Mouse (Mus musculus) thymus, adult 2 months (tissue): ENCODE measurements at regions not wholly inside any gene's neighbourhood (a gene's known extent, or its start where the extent isn't known, plus 50 kb on each side); places are given as distances from the start of the nearest gene placed in this dataset.
"Not testable (repeated sequence)": the region's sequence is repeated elsewhere in the genome, so short reads cannot be mapped to it uniquely, and the experiment has no call there.

ENCODE experiments used
- DNase-seq: peaks from one replicate; pipeline ENCODE4 v3.0.0; 2021
- H3K27ac ChIP-seq: fragments of 200-500 bp; 2 replicates; pipeline ENCODE4 v1.5.1; 2012; ENCODE audit warnings: low read length, control low read depth; ENCODE audit not compliant: control insufficient read depth, insufficient read depth
- H3K27me3 ChIP-seq: fragments of 200-500 bp; 2 replicates; pipeline ENCODE4 v1.6.1; 2012; ENCODE audit warnings: mild to moderate bottlenecking, low read length, moderate library complexity, mixed read lengths; ENCODE audit not compliant: control insufficient read depth, insufficient read depth
- H3K36me3 ChIP-seq: fragments of 200-500 bp; 2 replicates; pipeline ENCODE4 v1.6.1; 2012; ENCODE audit warnings: mild to moderate bottlenecking, low read length, moderate library complexity; ENCODE audit not compliant: control insufficient read depth, insufficient read depth
- H3K4me1 ChIP-seq: fragments of 200-500 bp; replicated peaks from 2 replicates; pipeline ENCODE4 v1.6.1; 2012; ENCODE audit warnings: low read length; ENCODE audit not compliant: control insufficient read depth, insufficient read depth
- H3K4me3 ChIP-seq: fragments of 200-500 bp; 2 replicates; pipeline ENCODE4 v1.5.1; 2012; ENCODE audit warnings: mild to moderate bottlenecking, low read length, control low read depth, moderate library complexity; ENCODE audit not compliant: control insufficient read depth, insufficient read depth
- CTCF ChIP-seq: fragments of 200-500 bp; IDR thresholded peaks from 2 replicates; pipeline ENCODE4 v1.5.1; 2012; ENCODE audit warnings: mild to moderate bottlenecking, control low read depth, low read length, moderate library complexity, borderline replicate concordance; ENCODE audit not compliant: control insufficient read depth, poor library complexity, insufficient read depth; ENCODE audit errors: extremely low read depth
- POLR2A ChIP-seq: fragments of 200-500 bp; IDR thresholded peaks from 2 replicates; pipeline ENCODE4 v1.6.1; 2012; ENCODE audit warnings: mild to moderate bottlenecking, low read length, control low read depth, moderate library complexity; ENCODE audit not compliant: control insufficient read depth, poor library complexity, insufficient read depth; ENCODE audit errors: extremely low read depth
- WGBS: fragments of 180-500 bp; shearing (Covaris S2); methylation state at CpG from one replicate; pipeline ENCODE4 v1.1.7; 2018; 5-methylcytosine and 5-hydroxymethylcytosine counted together

DNA sequence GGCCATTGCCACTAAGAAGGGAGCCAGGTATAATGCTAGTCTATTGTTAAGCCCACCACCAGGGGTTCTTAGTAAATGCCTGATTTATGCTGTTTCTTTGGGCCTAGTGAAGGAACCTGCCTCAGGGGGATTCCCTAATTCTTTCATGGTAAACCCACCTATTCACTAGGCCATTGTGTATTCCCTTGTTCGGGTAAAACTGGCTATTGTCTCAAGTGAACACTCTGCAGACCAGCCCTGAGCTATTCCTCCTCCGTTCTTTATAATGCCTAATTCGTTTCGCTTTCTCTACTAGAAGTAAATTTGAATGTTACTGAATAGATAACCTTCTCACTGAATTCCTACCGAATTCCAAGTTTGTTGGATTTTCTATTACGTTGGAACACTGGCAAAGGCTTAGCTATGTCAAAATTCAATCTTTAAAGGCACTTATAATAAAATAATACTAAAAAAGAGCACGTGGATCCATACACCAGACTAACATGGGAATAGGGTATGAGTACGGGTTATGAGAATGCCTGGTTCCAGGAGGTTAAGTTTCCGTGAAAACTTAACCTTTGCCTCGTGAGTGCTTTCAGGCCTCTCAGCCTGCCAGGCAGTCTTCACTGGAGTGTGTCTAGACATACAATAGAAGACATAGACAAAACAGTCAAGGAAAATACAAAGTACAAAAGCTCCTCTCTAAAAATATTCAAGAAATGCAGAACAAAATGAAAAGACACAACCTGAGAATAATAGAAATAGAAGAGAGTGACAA is 536.8 kb upstream of the Cntn5 start:
- not testable (repeated sequence) for H3K27me3 ChIP-seq, DNase-seq, H3K4me3 ChIP-seq, H3K4me1 ChIP-seq, H3K36me3 ChIP-seq, H3K27ac ChIP-seq
- WGBS, result 88% methylated on average over 10 of the region's 10 CpGs

DNA sequence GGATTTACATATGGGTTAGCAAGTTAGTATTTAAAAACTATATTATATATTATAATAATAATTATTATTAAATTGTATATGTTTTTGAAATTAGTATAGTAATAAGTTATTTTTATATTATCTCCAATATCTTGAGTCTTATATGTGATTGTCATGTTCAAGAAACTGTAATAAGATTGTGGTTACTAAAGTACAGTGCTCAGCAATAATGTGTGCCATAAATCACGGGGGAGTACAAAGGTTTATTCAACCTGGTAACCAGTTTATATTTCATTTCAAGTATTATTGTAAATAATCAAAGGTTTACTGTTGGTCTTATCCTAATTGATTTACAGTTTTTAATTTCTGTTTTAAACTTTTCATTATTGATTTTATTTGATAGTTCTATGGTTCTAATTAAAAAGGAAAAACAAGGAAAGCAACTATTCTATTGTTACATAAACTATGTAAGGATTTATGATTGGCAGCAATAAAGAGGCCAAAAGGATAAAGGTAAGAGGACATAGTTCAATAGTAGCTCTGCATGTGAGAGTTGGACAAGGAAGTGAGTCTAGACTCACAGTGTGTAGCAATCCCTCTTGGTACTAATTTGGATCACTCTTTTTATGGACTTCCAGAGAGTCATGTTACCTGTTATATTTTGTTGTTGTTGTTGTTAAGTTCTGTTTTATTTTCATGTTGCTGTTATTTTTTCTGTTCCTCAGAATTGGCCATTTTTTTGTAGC is 532.0 kb upstream of the Cntn5 start:
- Histone ChIP-seq H3K4me3 (no peak overlapping the region), H3K4me1 (no peaks in the 10 kb centered on the region), H3K27ac (no peak overlapping the region), H3K27me3 (no peaks in the 10 kb centered on the region), H3K36me3 (no peaks in the 10 kb centered on the region)
- WGBS, result 84% methylated on average over 1 of the region's 1 CpGs
- DNase-seq, result no peak
- TF ChIP-seq POLR2A, result no peak
- TF ChIP-seq CTCF, result no peak

DNA sequence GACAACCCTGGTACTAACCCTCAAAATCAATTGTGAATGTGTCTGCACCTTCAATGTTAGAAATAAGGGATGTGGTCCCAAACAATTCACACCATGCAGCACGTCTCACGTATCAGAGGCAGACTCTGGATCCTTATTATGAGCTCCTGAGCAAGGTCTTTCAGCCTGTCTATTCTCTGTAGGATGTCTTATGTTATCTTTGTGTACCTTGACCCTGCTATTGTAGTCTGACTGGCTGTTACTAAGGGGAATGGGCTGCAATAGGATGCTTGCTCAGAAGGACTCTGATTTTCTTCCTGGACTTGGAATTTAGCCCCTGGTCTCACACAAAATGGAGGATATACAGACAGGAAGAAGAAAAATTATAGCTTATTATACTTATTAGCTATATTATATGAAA is 531.4 kb upstream of the Cntn5 start:
- WGBS, result 89% methylated on average over 2 of the region's 2 CpGs
- no peak overlapping the region for H3K27ac ChIP-seq
- no peaks in the 10 kb centered on the region for H3K27me3 ChIP-seq
- H3K4me3 ChIP-seq, result no peak overlapping the region
- H3K4me1 ChIP-seq, result no peaks in the 10 kb centered on the region
- DNase-seq, result no peak
- no peaks in the 10 kb centered on the region for H3K36me3 ChIP-seq
- no peak for TF ChIP-seq CTCF
- TF ChIP-seq POLR2A, result no peak

DNA sequence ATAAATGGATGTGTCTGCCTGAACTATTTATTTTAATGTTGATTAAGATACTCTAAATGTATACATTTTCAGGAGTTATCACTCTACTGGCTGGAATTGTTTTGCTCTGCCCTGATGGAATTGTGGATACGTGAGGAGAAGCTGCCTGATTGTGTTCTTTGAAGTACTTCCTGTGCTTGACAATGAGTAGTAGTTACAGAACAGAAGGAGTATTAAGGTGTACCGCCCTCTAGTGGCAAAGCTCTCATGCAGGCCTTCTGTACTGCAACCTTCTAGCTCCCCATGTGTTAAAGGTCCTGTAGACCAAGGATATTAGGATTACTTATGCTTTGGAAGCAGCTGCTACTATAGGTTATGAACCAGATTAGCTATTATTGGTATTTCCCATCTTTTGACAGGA is 530.4 kb upstream of the Cntn5 start:
- TF ChIP-seq POLR2A, result no peak
- no peak for TF ChIP-seq CTCF
- Histone ChIP-seq H3K27ac (no peak overlapping the region), H3K4me1 (no peaks in the 10 kb centered on the region), H3K36me3 (no peaks in the 10 kb centered on the region), H3K4me3 (no peak overlapping the region), H3K27me3 (no peaks in the 10 kb centered on the region)
- DNase-seq, result peak; percentile 21
- WGBS, result 22% methylated on average over 2 of the region's 2 CpGs

DNA sequence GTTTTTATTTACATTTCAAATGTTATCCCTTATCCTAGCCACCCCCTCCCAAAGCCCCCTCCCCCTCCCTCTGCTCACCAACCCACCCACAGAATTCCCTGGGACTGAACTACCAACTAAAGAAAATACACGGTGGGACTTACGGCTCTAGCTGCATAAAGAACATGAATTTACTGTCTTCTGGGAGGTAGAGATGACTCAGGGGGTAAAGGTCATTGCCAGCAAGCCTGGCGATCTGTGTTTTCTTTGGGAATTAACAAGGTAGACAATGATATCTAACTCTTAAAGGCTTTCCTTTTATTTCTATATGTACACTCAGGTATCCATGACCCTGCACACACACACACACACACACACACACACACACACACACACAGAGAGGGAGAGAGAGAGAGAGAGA is 521.9 kb upstream of the Cntn5 start:
- TF ChIP-seq CTCF, result no peak
- Histone ChIP-seq H3K4me1 (no peaks in the 10 kb centered on the region), H3K36me3 (no peaks in the 10 kb centered on the region), H3K27me3 (no peaks in the 10 kb centered on the region), H3K4me3 (no peak overlapping the region), H3K27ac (no peak overlapping the region)
- 95% methylated on average over 3 of the region's 3 CpGs for WGBS
- DNase-seq, result no peak

DNA sequence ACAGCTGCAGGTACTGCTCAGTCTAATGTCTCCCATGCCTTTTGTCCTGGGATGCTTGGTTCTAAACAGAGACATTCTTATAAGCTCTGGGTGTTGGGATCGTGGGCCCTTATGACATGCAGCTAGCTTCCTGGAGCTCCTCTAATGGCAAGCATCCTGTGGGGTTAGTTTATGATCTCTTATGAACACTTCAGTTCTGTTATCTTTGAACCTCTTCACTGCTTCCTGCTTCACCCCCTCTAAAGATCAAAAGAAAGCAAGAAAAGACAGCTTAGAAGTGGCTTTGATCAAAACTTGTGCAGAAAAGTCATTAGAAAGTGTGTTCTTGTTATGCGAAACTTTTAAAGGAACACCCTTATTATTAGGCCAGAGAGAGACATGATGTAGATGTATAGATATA is 492.3 kb upstream of the Cntn5 start:
- no peaks in the 10 kb centered on the region for H3K4me1 ChIP-seq
- no peak overlapping the region for H3K27ac ChIP-seq
- DNase-seq, result no peak
- H3K36me3 ChIP-seq, result no peaks in the 10 kb centered on the region
- WGBS, result 50% methylated on average over 2 of the region's 2 CpGs
- no peaks in the 10 kb centered on the region for H3K27me3 ChIP-seq
- no peak overlapping the region for H3K4me3 ChIP-seq
- no peak for TF ChIP-seq POLR2A
- TF ChIP-seq CTCF, result no peak

DNA sequence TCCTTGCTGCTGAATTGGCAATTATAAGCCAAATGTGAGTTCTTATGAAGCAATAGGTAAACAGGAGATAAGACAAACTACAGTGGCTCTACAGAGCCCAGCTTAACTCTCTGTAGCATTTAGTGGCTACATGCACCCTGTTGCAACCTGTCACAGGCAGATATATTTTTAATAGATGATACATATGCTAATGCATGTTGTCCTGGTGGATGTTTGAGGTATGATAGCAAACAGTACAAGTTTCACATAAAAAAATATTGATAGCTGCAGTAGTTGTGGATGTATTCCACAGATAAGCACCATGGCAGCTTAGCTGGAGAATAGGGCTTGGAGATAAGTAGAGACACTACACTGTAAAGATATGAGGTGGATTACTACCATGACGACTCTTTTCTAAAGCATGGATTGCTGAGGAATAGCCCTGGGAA is 477.1 kb upstream of the Cntn5 start:
- DNase-seq, result no peak
- no peak for TF ChIP-seq POLR2A
- no peak for TF ChIP-seq CTCF
- no peak overlapping the region for H3K4me3 ChIP-seq
- H3K27me3 ChIP-seq, result no peaks in the 10 kb centered on the region
- no peak overlapping the region for H3K27ac ChIP-seq
- no peaks in the 10 kb centered on the region for H3K4me1 ChIP-seq
- H3K36me3 ChIP-seq, result no peaks in the 10 kb centered on the region
- WGBS, result 98% methylated on average over 1 of the region's 1 CpGs
